Mouse (Mus musculus): ENCODE results near the gene Mcts2. TPM values are rescaled to one million over a fixed set of nuclear protein-coding genes. Genes with fewer than 3 reads are reported as not detected.

Gene Mcts2
- total RNA-seq, 1 experiment from 2014 or later: 10.0 TPM

DNA sequence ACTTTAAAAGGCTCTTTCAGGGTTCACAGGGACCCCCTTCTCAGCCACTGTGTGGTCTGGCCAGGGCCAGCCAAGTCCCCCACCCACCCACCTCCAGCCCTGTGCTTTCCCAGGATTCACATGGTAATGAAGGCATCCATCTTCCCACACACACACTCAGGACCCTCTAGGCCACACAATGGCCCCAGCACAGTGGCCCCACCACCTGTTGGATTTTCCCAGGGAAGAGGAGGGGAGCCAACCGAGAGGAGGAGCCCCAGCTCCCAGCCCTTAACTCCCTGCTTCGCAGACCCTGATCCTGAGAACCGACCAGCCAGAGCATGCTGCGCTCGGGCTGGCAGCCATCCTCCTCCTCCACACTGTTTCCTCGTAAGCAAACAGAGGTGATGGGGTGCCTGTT lies 31.2 kb downstream of the Mcts2 start:
- no peak for ATAC-seq (replicated peaks; ENCODE audit: low read depth, poor library complexity, severe bottlenecking)

DNA sequence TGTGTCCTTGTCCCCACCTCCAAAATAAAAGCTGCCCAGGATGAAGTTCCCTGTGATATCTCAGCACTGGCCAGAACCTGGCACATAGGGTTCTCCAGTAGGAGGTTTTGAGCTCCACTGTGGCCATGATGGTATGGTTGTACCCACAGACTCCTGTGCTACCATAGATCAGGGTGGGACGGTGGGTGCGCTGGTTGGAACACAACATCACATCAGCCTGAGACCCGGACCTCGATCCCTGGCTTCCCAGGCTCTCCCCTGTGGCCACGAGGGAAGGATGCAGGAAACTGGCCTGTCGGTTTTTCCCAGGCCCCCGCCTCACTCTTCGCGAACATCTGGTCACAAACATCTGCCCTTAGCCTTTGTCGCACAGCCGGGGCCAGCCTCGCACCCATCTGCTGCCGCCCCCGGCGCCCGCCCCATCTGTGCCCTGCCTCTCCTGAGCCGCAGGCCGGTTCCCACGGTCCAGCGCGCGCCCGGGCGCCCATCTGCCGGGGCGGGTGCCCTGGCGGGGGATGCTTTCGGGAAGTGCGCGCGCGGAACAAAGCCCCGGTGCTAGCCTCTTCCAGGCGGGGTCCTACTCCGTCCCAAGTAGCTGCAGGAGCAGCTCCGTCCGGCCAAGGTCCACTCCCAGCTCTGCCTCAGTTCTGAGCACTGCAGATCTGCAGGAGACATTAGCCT lies 37.0 kb downstream of the Mcts2 start:
- ATAC-seq (replicated peaks; ENCODE audit: low read depth, poor library complexity, severe bottlenecking): peak; percentile 19; the same call in 1 of the 2 replicates

DNA sequence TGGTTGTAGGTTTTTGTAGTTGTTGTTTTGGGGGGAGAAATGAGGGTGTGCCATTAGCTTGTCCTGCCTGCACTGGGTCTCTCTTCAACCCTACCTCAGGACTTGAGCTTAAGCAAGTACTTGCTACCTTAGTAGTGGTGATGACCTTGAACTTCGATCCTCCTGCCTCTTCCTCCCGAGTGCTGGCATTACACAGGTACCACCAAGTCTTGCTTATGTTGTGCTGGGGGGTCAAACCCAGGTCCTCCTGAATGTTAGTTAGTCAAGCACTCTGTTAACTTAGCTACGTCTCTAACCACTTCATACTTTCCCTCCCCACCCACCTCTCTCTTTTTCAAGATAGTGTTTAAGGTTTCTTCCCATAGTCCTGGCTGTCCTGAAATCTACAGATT lies 37.5 kb downstream of the Mcts2 start:
- no peak for ATAC-seq (replicated peaks; ENCODE audit: low read depth, poor library complexity, severe bottlenecking)

DNA sequence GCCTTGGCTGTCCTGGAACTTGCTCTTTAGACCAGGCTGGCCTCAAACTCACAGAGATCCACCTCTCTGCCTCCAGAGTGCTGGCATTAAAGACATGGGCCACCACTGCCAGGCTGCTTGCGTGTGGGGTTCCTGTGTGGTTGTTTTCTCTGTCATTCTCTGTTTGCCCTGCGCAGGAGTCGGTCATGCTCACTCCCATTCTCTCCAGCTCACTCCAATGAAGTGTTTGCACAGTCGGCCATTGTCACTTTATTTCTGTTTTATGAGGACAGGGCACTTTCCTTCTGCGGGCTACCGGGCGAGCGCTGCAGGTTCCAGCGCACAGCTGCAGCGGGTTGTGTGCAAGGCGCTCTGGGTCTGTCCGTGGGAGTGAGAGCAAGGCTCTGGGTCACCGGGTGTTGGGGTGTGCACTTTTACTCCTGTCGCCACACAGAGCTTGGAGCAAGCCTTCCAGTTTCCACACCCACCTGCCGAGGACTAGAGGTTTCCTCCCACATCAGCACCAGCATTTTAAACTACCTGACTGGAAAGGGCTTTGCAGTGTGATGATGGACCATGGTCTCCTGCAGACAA lies 38.4 kb downstream of the Mcts2 start:
- ATAC-seq (replicated peaks; ENCODE audit: low read depth, poor library complexity, severe bottlenecking): no peak

DNA sequence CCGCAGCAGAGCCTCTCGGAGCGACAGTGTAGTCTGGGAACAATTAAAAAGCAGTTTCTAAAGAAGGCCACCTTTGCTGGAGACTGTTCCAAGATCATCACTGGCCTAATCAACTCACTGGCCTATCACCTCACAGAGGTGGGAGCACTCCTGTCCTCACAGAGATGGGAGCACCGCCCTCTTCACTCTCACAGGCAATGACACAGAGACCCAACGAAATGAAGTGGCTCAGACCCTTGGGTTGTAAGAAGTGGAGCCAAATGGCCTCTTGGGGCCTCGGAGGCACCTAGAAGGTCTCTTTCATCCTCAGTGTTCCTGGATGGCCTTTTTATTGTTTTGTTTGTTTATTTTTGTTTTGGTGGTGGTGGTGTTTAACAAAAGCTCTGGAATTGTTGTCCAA lies 39.4 kb downstream of the Mcts2 start:
- no peak for ATAC-seq (replicated peaks; ENCODE audit: low read depth, poor library complexity, severe bottlenecking)

DNA sequence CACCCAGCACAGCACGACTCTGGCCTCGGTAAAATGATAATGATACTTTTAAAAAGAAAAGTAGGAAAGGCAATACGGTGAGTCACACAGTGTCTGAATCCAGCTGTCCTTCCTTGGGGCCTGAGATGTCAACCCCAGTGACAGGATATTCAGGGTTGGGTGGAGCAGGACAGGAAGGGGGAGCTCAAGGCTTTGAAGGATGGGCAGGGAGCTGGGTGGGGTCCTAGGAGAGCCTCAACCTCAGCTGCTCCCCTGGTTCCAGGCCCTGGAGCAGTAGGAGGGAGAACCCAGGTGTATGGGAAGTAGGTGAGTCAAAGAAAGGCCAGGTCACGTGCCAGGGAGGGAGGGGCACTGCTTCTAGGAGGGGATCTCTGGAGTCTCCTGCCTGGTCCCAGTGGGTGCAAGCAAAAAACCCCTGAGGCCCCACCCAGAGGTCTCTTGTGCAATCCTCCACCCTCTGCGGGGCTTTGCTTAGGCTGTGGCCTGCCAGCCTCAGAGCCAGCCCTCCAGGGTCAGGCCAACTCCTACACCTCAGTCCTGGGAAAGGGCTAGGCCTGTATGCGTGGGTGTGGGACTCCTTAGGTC lies 40.0 kb downstream of the Mcts2 start:
- ATAC-seq (replicated peaks; ENCODE audit: low read depth, poor library complexity, severe bottlenecking): peak; percentile 65

DNA sequence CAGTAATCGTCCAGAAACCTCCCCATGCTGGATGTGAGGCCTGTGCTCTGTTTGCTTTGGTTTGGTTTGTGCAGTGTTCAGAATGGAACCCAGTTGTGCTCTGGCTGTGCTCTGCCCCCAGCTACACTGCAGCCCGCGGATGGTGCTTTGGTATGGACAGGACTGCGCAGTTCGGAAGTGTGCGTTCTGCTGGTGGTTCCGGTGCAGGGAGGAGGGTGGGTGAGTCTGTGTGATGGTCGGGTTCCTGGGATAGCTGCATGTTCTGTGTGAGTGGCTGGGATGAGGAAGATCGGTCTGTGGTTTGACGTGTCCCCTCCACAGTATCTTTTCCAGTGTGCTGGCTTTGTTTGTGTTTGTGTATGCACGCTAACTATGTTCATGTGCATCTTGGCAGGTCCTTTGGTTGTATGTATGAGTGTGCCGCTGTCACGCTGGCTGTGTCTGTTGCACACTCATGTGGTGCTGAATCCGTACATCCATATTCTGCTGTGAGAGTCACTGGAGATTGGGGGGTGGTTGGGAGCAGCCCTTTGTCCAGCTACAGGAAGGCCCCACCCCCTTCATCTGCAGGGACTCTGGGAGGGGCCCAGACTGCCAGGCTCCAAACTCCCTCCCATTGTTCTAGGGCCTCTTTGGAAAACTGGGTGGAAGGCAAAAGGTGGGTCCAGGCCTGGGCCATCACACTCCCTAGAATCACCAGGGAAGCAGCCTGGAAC lies 41.1 kb downstream of the Mcts2 start:
- no peak for ATAC-seq (replicated peaks; ENCODE audit: low read depth, poor library complexity, severe bottlenecking)

DNA sequence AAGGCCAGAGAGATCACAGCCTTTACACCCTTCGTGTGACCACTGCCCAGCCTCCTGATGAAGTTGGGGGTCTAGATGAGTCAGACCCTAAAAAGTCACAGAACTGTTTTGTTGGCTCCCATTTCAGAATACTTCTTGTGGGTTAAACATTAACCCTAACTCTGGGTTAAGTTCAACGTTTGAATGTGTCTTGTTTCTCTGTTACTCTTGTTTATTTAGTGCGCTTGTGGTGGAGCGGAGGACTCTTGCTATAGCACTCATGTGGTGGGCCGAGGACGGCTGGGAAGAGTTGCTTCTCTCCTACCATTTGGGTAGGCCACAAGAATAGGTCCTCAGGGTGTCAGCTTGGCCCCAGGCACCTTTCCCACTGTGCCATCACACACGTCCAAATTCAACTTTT lies 41.8 kb downstream of the Mcts2 start:
- no peak for ATAC-seq (replicated peaks; ENCODE audit: low read depth, poor library complexity, severe bottlenecking)

DNA sequence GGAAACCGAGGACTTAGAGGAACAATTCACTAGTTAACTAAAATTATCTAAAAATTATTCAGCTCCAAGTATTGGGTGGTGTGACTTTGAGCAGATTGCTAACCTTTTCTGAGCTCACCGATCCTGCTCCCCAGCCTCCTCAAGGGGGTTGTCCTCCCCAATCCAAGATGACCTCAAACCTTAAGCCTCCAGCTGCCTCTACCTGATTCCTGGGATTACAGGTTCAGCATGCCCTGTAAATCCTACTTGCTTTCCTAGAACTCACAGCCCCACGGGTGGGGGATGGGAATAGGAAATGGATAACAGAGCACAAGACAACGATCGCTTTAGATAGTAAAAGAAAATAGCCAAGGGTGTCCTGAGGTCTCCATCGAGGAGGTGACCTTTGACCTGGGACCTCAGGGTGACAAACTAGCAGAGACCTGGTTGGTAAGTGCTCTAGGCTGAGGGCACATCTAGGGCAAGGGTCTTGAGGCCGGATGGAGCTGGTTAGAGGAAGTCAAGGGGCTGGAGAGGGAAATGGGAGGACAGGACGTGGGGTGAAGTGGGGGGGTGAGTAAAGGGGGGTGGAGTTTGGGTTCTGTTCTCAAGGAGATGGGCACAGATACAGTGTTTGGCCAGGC lies 42.3 kb downstream of the Mcts2 start:
- no peak for ATAC-seq (replicated peaks; ENCODE audit: low read depth, poor library complexity, severe bottlenecking)

DNA sequence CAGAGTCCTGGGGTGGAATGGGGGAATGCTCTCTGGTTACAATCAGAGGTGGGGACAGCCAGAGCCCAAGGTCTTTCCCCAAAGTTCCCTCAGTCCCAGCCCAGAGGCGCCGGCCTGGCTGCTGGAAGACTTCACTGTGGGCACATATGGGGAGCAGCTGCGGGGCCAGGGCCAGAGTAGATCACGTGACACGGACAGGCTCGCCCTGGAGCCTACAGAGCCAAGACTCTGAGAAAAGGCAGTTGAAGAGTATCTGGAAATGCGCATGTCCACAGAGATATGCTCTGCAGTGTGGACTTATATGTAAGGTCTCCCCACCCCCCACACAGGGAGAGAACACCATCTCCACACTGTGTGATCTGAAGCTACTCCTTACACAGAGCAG lies 42.8 kb downstream of the Mcts2 start:
- ATAC-seq (replicated peaks; ENCODE audit: low read depth, poor library complexity, severe bottlenecking): no peak

DNA sequence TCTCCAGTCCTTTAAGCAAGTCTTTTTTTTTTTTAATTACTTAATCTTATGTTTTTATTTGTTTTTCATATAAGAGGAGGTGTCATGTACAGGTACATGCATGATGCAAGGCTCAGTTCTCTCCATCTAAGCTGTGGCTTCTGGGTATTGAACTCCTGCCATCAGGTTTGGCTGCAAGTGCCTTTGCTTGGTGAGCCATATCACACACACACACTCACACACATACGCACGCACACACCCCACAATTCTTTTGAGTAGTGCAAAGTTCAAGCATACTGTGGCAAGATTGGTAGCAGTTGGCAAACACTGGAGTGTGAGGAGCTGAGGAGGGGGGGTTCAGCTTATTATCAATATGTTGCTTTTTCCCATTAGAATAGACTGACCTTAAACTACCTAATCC lies 46.4 kb downstream of the Mcts2 start:
- ATAC-seq (replicated peaks; ENCODE audit: low read depth, poor library complexity, severe bottlenecking): no peak

DNA sequence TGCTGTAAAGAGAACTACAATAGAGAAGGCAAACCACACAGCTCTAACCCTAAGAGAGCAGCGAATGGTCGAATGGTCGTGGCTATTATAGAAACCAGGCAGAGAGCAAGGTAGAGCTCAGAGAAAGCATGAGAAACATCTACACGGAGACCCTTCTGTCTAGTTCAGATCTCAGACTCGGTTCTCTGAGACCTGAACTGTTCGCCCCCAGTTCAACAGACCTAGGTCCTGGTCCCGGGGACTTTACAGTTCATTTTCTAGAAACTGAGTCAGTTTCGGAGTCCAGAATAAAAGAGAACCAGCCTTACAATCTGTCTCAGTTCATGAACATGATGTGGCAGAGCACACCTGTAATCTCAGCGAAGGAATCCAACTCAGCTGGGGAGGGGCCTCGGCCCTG lies 47.7 kb downstream of the Mcts2 start:
- ATAC-seq (replicated peaks; ENCODE audit: low read depth, poor library complexity, severe bottlenecking): no peak

DNA sequence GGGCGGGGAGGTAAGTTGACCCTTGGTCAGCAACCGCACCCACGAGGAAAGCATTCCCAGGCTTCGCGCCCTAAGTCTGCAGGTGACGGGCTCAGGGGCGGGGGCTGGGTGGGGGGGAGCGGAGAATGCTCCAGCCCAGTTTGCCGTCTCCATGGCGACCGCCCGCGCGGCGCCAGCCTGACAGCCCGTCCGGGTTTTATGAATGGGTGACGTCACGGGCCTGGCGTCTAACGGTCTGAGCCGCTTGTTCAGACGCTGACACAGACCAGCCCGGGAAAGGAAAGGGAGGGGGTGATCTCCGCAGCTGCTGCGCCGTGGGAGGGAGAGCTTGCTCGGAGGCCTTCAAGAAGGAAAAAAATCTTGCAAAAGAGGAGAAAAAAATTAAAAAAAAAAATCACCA lies 48.1 kb downstream of the Mcts2 start:
- ATAC-seq (replicated peaks; ENCODE audit: low read depth, poor library complexity, severe bottlenecking): peak; percentile 58

DNA sequence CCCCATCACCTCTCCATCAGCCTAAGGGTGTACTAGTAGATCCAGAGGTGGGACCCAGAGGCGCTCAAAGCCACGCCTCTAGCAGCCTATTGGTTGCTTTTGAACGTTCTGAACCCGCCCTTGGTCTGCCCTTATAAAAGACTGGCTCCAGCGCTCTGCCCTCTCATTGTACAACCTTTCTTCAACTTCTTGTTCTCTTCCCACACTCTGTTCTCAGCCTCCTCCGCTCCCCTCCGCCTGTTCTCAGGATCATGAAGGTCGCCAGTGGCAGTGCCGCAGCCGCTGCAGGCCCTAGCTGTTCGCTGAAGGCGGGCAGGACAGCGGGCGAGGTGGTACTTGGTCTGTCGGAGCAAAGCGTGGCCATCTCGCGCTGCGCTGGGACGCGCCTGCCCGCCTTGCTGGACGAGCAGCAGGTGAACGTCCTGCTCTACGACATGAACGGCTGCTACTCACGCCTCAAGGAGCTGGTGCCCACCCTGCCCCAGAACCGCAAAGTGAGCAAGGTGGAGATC lies 49.3 kb downstream of the Mcts2 start, which contains the start of gene Id1:
Gene Id1 (plus strand): TSS at position 162 of the 512 bp plus-strand sequence.
- ATAC-seq (replicated peaks; ENCODE audit: low read depth, poor library complexity, severe bottlenecking): peak; percentile 58

DNA sequence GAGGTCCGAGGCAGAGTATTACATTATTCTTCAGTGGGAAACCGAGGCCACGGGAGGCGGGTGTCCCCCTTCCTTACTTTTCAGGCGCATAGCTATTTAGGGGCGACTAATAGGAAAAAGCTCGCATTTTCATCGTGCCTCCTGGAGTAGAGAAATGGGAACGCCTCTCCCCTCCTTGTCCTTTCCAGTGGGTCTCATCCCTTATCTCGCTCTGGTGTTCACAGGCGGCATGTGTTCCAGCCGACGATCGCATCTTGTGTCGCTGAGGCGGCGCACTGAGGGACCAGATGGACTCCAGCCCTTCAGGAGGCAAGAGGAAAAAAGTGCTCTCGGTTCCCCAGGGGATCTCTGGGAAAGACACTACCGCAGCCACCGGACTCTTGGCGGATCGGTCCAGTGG lies 49.9 kb downstream of the Mcts2 start:
- ATAC-seq (replicated peaks; ENCODE audit: low read depth, poor library complexity, severe bottlenecking): no peak

Other genes starting within 250 kb of the Mcts2 start
- gene Defb23, start 222.4 kb upstream of the Mcts2 start, total RNA-seq (2017): not detected in 2 replicates
- not detected in 2 replicates for gene Defb20, start 210.0 kb upstream of the Mcts2 start, total RNA-seq (2017)
- not detected in 2 replicates for gene Defb22, start 196.9 kb upstream of the Mcts2 start, total RNA-seq (2017)
- gene Defb26, start 175.3 kb upstream of the Mcts2 start, total RNA-seq (2017): not detected in 2 replicates
- gene Defb28, start 168.8 kb upstream of the Mcts2 start, total RNA-seq (2017): not detected in 2 replicates
- gene Defb29, start 146.9 kb upstream of the Mcts2 start, total RNA-seq (2017): not detected in 2 replicates
- not detected in 2 replicates for gene Gm17416, start 117.7 kb upstream of the Mcts2 start, total RNA-seq (2017)
- not detected in 2 replicates for gene Defb21, start 114.3 kb upstream of the Mcts2 start, total RNA-seq (2017)
- not detected in 2 replicates for gene Defb19, start 106.7 kb upstream of the Mcts2 start, total RNA-seq (2017)
- not detected in 2 replicates for gene Defb45, start 87.6 kb upstream of the Mcts2 start, total RNA-seq (2017)
- not detected in 2 replicates for gene Defb36, start 82.7 kb upstream of the Mcts2 start, total RNA-seq (2017)
- not detected in 2 replicates for gene Defb25, start 64.0 kb upstream of the Mcts2 start, total RNA-seq (2017)
- gene Rem1, start 60.1 kb upstream of the Mcts2 start, total RNA-seq (2017): 0.50 TPM in 1 of 2 replicates, not detected in the other
- 68.2 and 70.3 TPM in 2 replicates for gene H13, start 17.6 kb upstream of the Mcts2 start, total RNA-seq (2017)
- 2.8 and 5.8 TPM in 2 replicates for gene Id1, start 49.2 kb downstream of the Mcts2 start, total RNA-seq (2017)
- gene Cox4i2, start 67.1 kb downstream of the Mcts2 start, total RNA-seq (2017): 2.7 and 3.7 TPM in 2 replicates
- gene Bcl2l1, start 144.7 kb downstream of the Mcts2 start, total RNA-seq (2017): 8.4 and 11.8 TPM in 2 replicates
- 98.6 and 104 TPM in 2 replicates for gene Tpx2, start 160.9 kb downstream of the Mcts2 start, total RNA-seq (2017)
- not detected in 2 replicates for gene Mylk2, start 224.3 kb downstream of the Mcts2 start, total RNA-seq (2017)
- not detected in 2 replicates for gene Foxs1, start 246.2 kb downstream of the Mcts2 start, total RNA-seq (2017)

All from common myeloid progenitor, adult 5-6 weeks (primary cell).